ENCODE assay signal across 25 mouse cellular contexts in genomic region chr9:110611471-110611870, GRCm38 (mm10). TPM values are rescaled to one million over a fixed set of nuclear protein-coding genes. Genes with fewer than 3 reads are reported as not detected.
DNase-seq lines count a peak whose midpoint lies in the region; ATAC-seq and TF ChIP-seq lines count a peak whose summit lies in the region.
"Had no signal": no experiment of that assay in that cellular context is flagged by ENCODE, and none has a peak within 500 bp of the region (broad histone marks: within the 10 kb centered on the region; RNA-seq: fewer than 3 reads in every experiment).

No protein-coding gene starts in this region.

- peaks cover 2% of the 10 kb centered on the region; the same call in 1 of the 2 replicates for H3K36me3 ChIP-seq in kidney, adult 2 months (ENCODE audit: control insufficient read depth, insufficient read depth, low read length)
- peaks cover 31% of the 10 kb centered on the region for H3K36me3 ChIP-seq in kidney, embryonic 16.5 days (ENCODE audit: insufficient read depth, low read length)
- peaks cover 48% of the 10 kb centered on the region for H3K36me3 ChIP-seq in liver, adult 2 months (ENCODE audit: control insufficient read depth, insufficient read depth, low read length)

- H3K27ac ChIP-seq in kidney, adult 2 months (ENCODE audit: insufficient read depth, low read depth, low read length), result no peak overlapping the region
- no peak overlapping the region for H3K27ac ChIP-seq in kidney, embryonic 16.5 days (ENCODE audit: low read length)
- no peak overlapping the region for H3K27ac ChIP-seq in liver, adult 2 months (replicated peaks; ENCODE audit: insufficient read depth, low read depth, low read length)
- H3K27ac ChIP-seq: embryonic facial prominence, embryonic 13.5 days; embryonic facial prominence, embryonic 15.5 days; forebrain, embryonic 13.5 days; forebrain, embryonic 15.5 days had no signal

- ATAC-seq in kidney, embryonic 16.5 days (ENCODE audit: low FRiP score, low TSS enrichment), result no peak
- no peak for ATAC-seq in frontal cortex, adult (ENCODE audit: low TSS enrichment)
- ATAC-seq: activated CD4-positive, CD25-positive, alpha-beta regulatory T cell, adult 4 months; forebrain, embryonic 13.5 days; forebrain, embryonic 15.5 days; forebrain, postnatal 0 days; Patski had no signal

- no peaks in the 10 kb centered on the region for H3K4me1 ChIP-seq in kidney, adult 2 months (ENCODE audit: control insufficient read depth, insufficient read depth, low read length)
- no peaks in the 10 kb centered on the region for H3K4me1 ChIP-seq in kidney, embryonic 16.5 days (ENCODE audit: insufficient read depth, low read length)
- peaks cover 2% of the 10 kb centered on the region; the same call in 1 of the 2 replicates for H3K4me1 ChIP-seq in liver, adult 2 months (ENCODE audit: control insufficient read depth, insufficient read depth, low read length)
- H3K4me1 ChIP-seq: embryonic facial prominence, embryonic 13.5 days; embryonic facial prominence, embryonic 15.5 days; forebrain, embryonic 13.5 days; forebrain, embryonic 15.5 days had no signal

- no peak for TF ChIP-seq CTCF in kidney, adult 2 months (conservative IDR thresholded peaks at IDR 0.05; ENCODE audit: insufficient read depth, insufficient read length, low read depth, low read length)
- no peak for TF ChIP-seq CTCF in liver, adult 2 months (IDR thresholded peaks at IDR 0.05; ENCODE audit: low read depth, low read length)

- DNase-seq in kidney, adult 2 months, result peak; percentile 28
- peak; percentile 86 for DNase-seq in liver, adult 2 months (ENCODE audit: extremely low read depth, low read depth, low spot score)
- DNase-seq in liver (no peak), adipocyte (ENCODE audit: low spot score) (peak; percentile 64)
- DNase-seq in fibroblast of lung, adult 2 months (ENCODE audit: low read depth), result peak; percentile 68
- DNase-seq in retina, embryonic 14.5 days (ENCODE audit: low spot score), result no peak
- DNase-seq: adrenal gland, adult 2 months; adrenal gland, postnatal 10 days; adrenal gland, postnatal 25 days; cerebellum, adult 11-12 months; cerebellum, adult 2 months; cerebellum, adult 9-11 months; cerebellum, postnatal 14 days; cerebellum, postnatal 36 days; embryo, embryonic 11 days; forebrain, postnatal 0 days had no signal

- H3K27me3 ChIP-seq in kidney, adult 2 months (replicated peaks; ENCODE audit: control insufficient read depth, insufficient read depth, low read length), result no peaks in the 10 kb centered on the region
- H3K27me3 ChIP-seq in kidney, embryonic 16.5 days (ENCODE audit: insufficient read depth, low read length), result no peaks in the 10 kb centered on the region
- H3K27me3 ChIP-seq in liver, adult 2 months (ENCODE audit: control insufficient read depth, insufficient read depth, low read length), result no peaks in the 10 kb centered on the region
- H3K27me3 ChIP-seq: embryonic facial prominence, embryonic 13.5 days; embryonic facial prominence, embryonic 15.5 days; forebrain, embryonic 13.5 days; forebrain, embryonic 15.5 days; Patski had no signal

- H3K4me3 ChIP-seq in kidney, adult 2 months (ENCODE audit: insufficient read depth, low read depth, low read length), result no peak overlapping the region
- H3K4me3 ChIP-seq in kidney, embryonic 16.5 days (ENCODE audit: low read length), result no peak overlapping the region
- no peak overlapping the region for H3K4me3 ChIP-seq in liver, adult 2 months (ENCODE audit: insufficient read depth, low read depth, low read length)
- H3K4me3 ChIP-seq: embryonic facial prominence, embryonic 13.5 days; embryonic facial prominence, embryonic 15.5 days; erythroblast, embryonic 14.5 days; forebrain, embryonic 13.5 days; forebrain, embryonic 15.5 days had no signal

- no peak for TF ChIP-seq POLR2A in kidney, adult 2 months (IDR thresholded peaks at IDR 0.05; ENCODE audit: low read depth, low read length)
- no peak for TF ChIP-seq POLR2A in liver, adult 2 months (IDR thresholded peaks at IDR 0.05; ENCODE audit: extremely low read depth, insufficient read depth, low read length)

- no peak overlapping the region for H3K9ac ChIP-seq in kidney, embryonic 16.5 days (replicated peaks; ENCODE audit: low read length)
- H3K9ac ChIP-seq in liver, adult 2 months (ENCODE audit: low read depth, low read length), result no peak overlapping the region
- H3K9ac ChIP-seq: embryonic facial prominence, embryonic 13.5 days; embryonic facial prominence, embryonic 15.5 days; forebrain, embryonic 13.5 days; forebrain, embryonic 15.5 days; forebrain, postnatal 0 days had no signal

- H3K9me3 ChIP-seq in kidney, embryonic 16.5 days (ENCODE audit: low read length), result no peaks in the 10 kb centered on the region
- H3K9me3 ChIP-seq: embryonic facial prominence, embryonic 13.5 days; embryonic facial prominence, embryonic 15.5 days; forebrain, embryonic 13.5 days; forebrain, embryonic 15.5 days had no signal

- H3K79me2 ChIP-seq in liver, adult 2 months (ENCODE audit: control insufficient read depth, insufficient read depth, low read length), result no peaks in the 10 kb centered on the region

- H3K4me2 ChIP-seq in kidney, embryonic 16.5 days (replicated peaks; ENCODE audit: low read depth, low read length), result no peak overlapping the region
- H3K4me2 ChIP-seq: embryonic facial prominence, embryonic 13.5 days; embryonic facial prominence, embryonic 15.5 days; forebrain, embryonic 13.5 days; forebrain, embryonic 15.5 days had no signal

- 75% methylated on average over 3 of the region's 3 CpGs for WGBS in kidney, adult 2 months
- 86% methylated on average over 3 of the region's 3 CpGs for WGBS in kidney, embryonic 16.5 days
- WGBS in liver, adult 2 months, result 40% methylated on average over 3 of the region's 3 CpGs

RNA-seq across cellular contexts. Expression of gene Nradd, which starts 12.8 kb away (rescaled TPM):
- polyA plus RNA-seq in kidney, adult 2 months (2012; rRNA removed), result 4.3 and 6.2 TPM in 2 replicates
- 60.0 and 61.4 TPM in 2 replicates for polyA plus RNA-seq in kidney, embryonic 16.5 days (2015; fragmentation: Nextera tagmentation; extraction: Ambion mirVana)
- 0.65 and 1.6 TPM in 2 replicates for total RNA-seq in liver, adult 2 months (2014; rRNA removed)
- 0.92 and 1.4 TPM in 2 replicates for polyA plus RNA-seq in liver, adult 2 months (2012; rRNA removed)

RNA-seq across cellular contexts. Expression of gene Nbeal2, which starts 42.5 kb away (rescaled TPM):
- polyA plus RNA-seq in kidney, adult 2 months (2012; rRNA removed), result 41.6 and 49.2 TPM in 2 replicates
- 4.8 and 5.0 TPM in 2 replicates for polyA plus RNA-seq in kidney, embryonic 16.5 days (2015; fragmentation: Nextera tagmentation; extraction: Ambion mirVana)
- 2.1 and 4.6 TPM in 2 replicates for total RNA-seq in liver, adult 2 months (2014; rRNA removed)
- polyA plus RNA-seq in liver, adult 2 months (2012; rRNA removed), result 11.6 and 12.7 TPM in 2 replicates

RNA-seq across cellular contexts. Expression of gene Ccdc12, which starts 44.8 kb away (rescaled TPM):
- 95.9 and 125 TPM in 2 replicates for polyA plus RNA-seq in kidney, adult 2 months (2012; rRNA removed)
- 154 and 155 TPM in 2 replicates for polyA plus RNA-seq in kidney, embryonic 16.5 days (2015; fragmentation: Nextera tagmentation; extraction: Ambion mirVana)
- 28.7 and 29.9 TPM in 2 replicates for total RNA-seq in liver, adult 2 months (2014; rRNA removed)
- polyA plus RNA-seq in liver, adult 2 months (2012; rRNA removed), result 48.7 and 51.4 TPM in 2 replicates

Comparison
In these comparisons a context has a peak if more than half of its experiments do, and no peak if none do; other contexts are left out.
1. DNase-seq: peak in kidney, adult 2 months (single experiment), liver, adult 2 months (single experiment), adipocyte (single experiment) and fibroblast of lung, adult 2 months (single experiment); none in liver (single experiment) and retina, embryonic 14.5 days (single experiment).